Mouse (Mus musculus): ENCODE results near the gene Rad51b.

GRCm38 (mm10) chr12:79615717-79616316 is 318.7 kb downstream of the Rad51b start:
- TF ChIP-seq POLR2A (IDR thresholded peaks at IDR 0.05; ENCODE audit: insufficient read depth, low read depth, low read length) = no peak
- no peak for TF ChIP-seq EP300 (IDR thresholded peaks at IDR 0.05; ENCODE audit: insufficient read depth, low read depth, low read length)

Measured in heart, adult 2 months (tissue).